ENCODE assay signal across 8 mouse cellular contexts in the genomic region with DNA sequence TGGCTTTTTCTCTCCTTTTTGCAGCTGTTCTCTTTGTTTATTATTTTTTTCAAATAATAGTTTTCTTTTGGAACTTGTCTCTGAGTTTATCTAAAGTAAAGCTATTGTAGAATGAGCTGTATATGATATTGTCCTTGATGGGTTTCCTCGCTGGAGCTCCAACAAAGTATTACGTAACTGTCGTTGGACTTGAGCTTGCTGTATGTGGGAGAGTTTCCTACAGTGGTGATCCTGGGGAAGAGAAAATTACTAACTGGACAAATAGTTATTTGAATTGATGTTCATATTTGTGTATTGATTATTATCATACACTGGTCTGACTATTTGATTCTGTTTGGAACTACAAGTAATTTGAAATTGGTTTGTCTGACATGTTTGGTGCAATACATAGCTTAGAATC. TPM values are rescaled to one million over a fixed set of nuclear protein-coding genes. Genes with fewer than 3 reads are reported as not detected.
A peak's percentile ranks its signal among the peaks of the same experiment; 100 is the strongest.
DNase-seq lines count a peak whose midpoint lies in the region; ATAC-seq and TF ChIP-seq lines count a peak whose summit lies in the region.
"Had no signal": no experiment of that assay in that cellular context is flagged by ENCODE, and none has a peak within 500 bp of the region (broad histone marks: within the 10 kb centered on the region; RNA-seq: fewer than 3 reads in every experiment).

No protein-coding gene starts in this region.

- H3K4me1 ChIP-seq in neural tube, embryonic 11.5 days (ENCODE audit: control insufficient read depth, insufficient read depth, low read length), result peaks cover 8% of the 10 kb centered on the region
- peaks cover 44% of the 10 kb centered on the region for H3K4me1 ChIP-seq in forebrain, embryonic 13.5 days
- peaks cover 39% of the 10 kb centered on the region for H3K4me1 ChIP-seq in limb, embryonic 15.5 days
- peaks cover 3% of the 10 kb centered on the region for H3K4me1 ChIP-seq in stomach, postnatal 0 days (replicated peaks; ENCODE audit: control insufficient read depth, insufficient read depth)

- no peak for DNase-seq in neural tube, embryonic 11.5 days (ENCODE audit: low spot score)
- DNase-seq in neural tube, embryonic 10.5 days (ENCODE audit: extremely low spot score, low spot score), result no peak
- DNase-seq in stomach, postnatal 0 days (ENCODE audit: low spot score), result no peak
- no peak for DNase-seq in left cerebral cortex, postnatal 4 days
- DNase-seq: cerebellum, adult 11 months had no signal

- H3K4me2 ChIP-seq in neural tube, embryonic 11.5 days (ENCODE audit: low read depth), result peak overlapping the region; percentile 78
- peak overlapping the region; percentile 83 for H3K4me2 ChIP-seq in forebrain, embryonic 13.5 days
- H3K4me2 ChIP-seq in limb, embryonic 15.5 days, result peak overlapping the region; percentile 59
- peak overlapping the region; percentile 84 for H3K4me2 ChIP-seq in stomach, postnatal 0 days (replicated peaks; ENCODE audit: low read depth)

- no peak for TF ChIP-seq EP300 in stomach, postnatal 0 days (optimal IDR thresholded peaks at IDR 0.05)

- H3K9me3 ChIP-seq in neural tube, embryonic 11.5 days (ENCODE audit: control insufficient read depth, low read length), result no peaks in the 10 kb centered on the region
- no peaks in the 10 kb centered on the region for H3K9me3 ChIP-seq in forebrain, embryonic 13.5 days (replicated peaks)
- no peaks in the 10 kb centered on the region for H3K9me3 ChIP-seq in limb, embryonic 15.5 days
- H3K9me3 ChIP-seq in stomach, postnatal 0 days (ENCODE audit: control insufficient read depth, low read length), result no peaks in the 10 kb centered on the region

- WGBS in neural tube, embryonic 11.5 days, result 59% methylated on average over 3 of the region's 3 CpGs
- WGBS in forebrain, embryonic 13.5 days, result 24% methylated on average over 3 of the region's 3 CpGs
- WGBS in limb, embryonic 15.5 days, result 10% methylated on average over 3 of the region's 3 CpGs
- WGBS in stomach, postnatal 0 days, result 3% methylated on average over 3 of the region's 3 CpGs

- no peak for ATAC-seq in neural tube, embryonic 11.5 days (ENCODE audit: insufficient read depth, low FRiP score, low TSS enrichment)
- ATAC-seq in forebrain, embryonic 13.5 days, result no peak
- ATAC-seq in limb, embryonic 15.5 days (ENCODE audit: insufficient number of reproducible peaks, low FRiP score, low TSS enrichment, low read depth), result no peak
- ATAC-seq in stomach, postnatal 0 days (ENCODE audit: low FRiP score, low TSS enrichment), result no peak
- ATAC-seq in megakaryocyte progenitor cell, adult 5-6 weeks (replicated peaks; ENCODE audit: poor library complexity), result no peak

- intact Hi-C loops in left cerebral cortex, postnatal 4 days (cut with DNase I), result no loop called here

- H3K36me3 ChIP-seq in neural tube, embryonic 11.5 days (ENCODE audit: control insufficient read depth, insufficient read depth, low read length), result 0 out of 2 replicates have a peak, but pooled peaks cover 3% of the 10 kb centered on the region
- H3K36me3 ChIP-seq in forebrain, embryonic 13.5 days (ENCODE audit: poor library complexity, severe bottlenecking), result peaks cover 17% of the 10 kb centered on the region
- H3K36me3 ChIP-seq in limb, embryonic 15.5 days, result peaks cover 11% of the 10 kb centered on the region
- 0 out of 2 replicates have a peak, but pooled peaks cover under 1% of the 10 kb centered on the region for H3K36me3 ChIP-seq in stomach, postnatal 0 days (ENCODE audit: control insufficient read depth, insufficient read depth, low read length)

- no peak overlapping the region for H3K27ac ChIP-seq in neural tube, embryonic 11.5 days (ENCODE audit: low read depth, low read length)
- H3K27ac ChIP-seq in forebrain, embryonic 13.5 days, result no peak overlapping the region
- H3K27ac ChIP-seq in limb, embryonic 15.5 days, result no peak overlapping the region
- H3K27ac ChIP-seq in stomach, postnatal 0 days (replicated peaks), result no peak overlapping the region

- no peak for TF ChIP-seq CTCF in stomach, postnatal 0 days (IDR thresholded peaks at IDR 0.05; ENCODE audit: low read depth)

- H3K27me3 ChIP-seq in neural tube, embryonic 11.5 days (ENCODE audit: control insufficient read depth, insufficient read depth, low read length), result no peaks in the 10 kb centered on the region
- no peaks in the 10 kb centered on the region for H3K27me3 ChIP-seq in forebrain, embryonic 13.5 days
- no peaks in the 10 kb centered on the region for H3K27me3 ChIP-seq in limb, embryonic 15.5 days
- no peaks in the 10 kb centered on the region for H3K27me3 ChIP-seq in stomach, postnatal 0 days (ENCODE audit: control insufficient read depth, insufficient read depth, low read length)

- H3K9ac ChIP-seq in neural tube, embryonic 11.5 days (ENCODE audit: low read length), result no peak overlapping the region
- H3K9ac ChIP-seq in forebrain, embryonic 13.5 days, result peak overlapping the region; percentile 91
- peak overlapping the region; percentile 82; the same call in 1 of the 2 replicates for H3K9ac ChIP-seq in limb, embryonic 15.5 days
- peak overlapping the region; percentile 85; the same call in 1 of the 2 replicates for H3K9ac ChIP-seq in stomach, postnatal 0 days (ENCODE audit: low read length)

- peak overlapping the region; percentile 97 for H3K4me3 ChIP-seq in neural tube, embryonic 11.5 days (ENCODE audit: low read depth, low read length)
- peak overlapping the region; percentile 80 for H3K4me3 ChIP-seq in forebrain, embryonic 13.5 days
- peak overlapping the region; percentile 92 for H3K4me3 ChIP-seq in limb, embryonic 15.5 days
- peak overlapping the region; percentile 94 for H3K4me3 ChIP-seq in stomach, postnatal 0 days (ENCODE audit: low read depth, low read length)

RNA-seq across cellular contexts. Expression of gene Wdr82, which starts 1.8 kb away (rescaled TPM):
- 25.2 and 26.2 TPM in 2 replicates for polyA plus RNA-seq in neural tube, embryonic 11.5 days (2014; fragmentation: Nextera tagmentation; extraction: Ambion mirVana)
- 33.8 and 40.1 TPM in 2 replicates for polyA plus RNA-seq in forebrain, embryonic 13.5 days (2015; fragmentation: Nextera tagmentation; extraction: Ambion mirVana)
- 23.5 and 29.2 TPM in 2 replicates for polyA plus RNA-seq in limb, embryonic 15.5 days (2015; fragmentation: Nextera tagmentation; extraction: Ambion mirVana)
- polyA plus RNA-seq in stomach, postnatal 0 days (2015; fragmentation: Nextera tagmentation; extraction: Ambion mirVana), result 9.1 and 10.3 TPM in 2 replicates
- 100 to 1,000 TPM; 168 to 170 TPM for total RNA-seq in left cerebral cortex, postnatal 4 days (2021)
- total RNA-seq in megakaryocyte progenitor cell, adult 5-6 weeks (2015), result 58.1 and 58.5 TPM in 2 replicates
- total RNA-seq in megakaryocyte progenitor cell, adult 5-6 weeks (2017), result 63.6 and 72.5 TPM in 2 replicates

RNA-seq across cellular contexts. Expression of gene Glyctk, which starts 14.6 kb away (rescaled TPM):
- polyA plus RNA-seq in neural tube, embryonic 11.5 days (2014; fragmentation: Nextera tagmentation; extraction: Ambion mirVana), result 3.1 and 3.4 TPM in 2 replicates
- polyA plus RNA-seq in forebrain, embryonic 13.5 days (2015; fragmentation: Nextera tagmentation; extraction: Ambion mirVana), result 6.4 and 7.9 TPM in 2 replicates
- polyA plus RNA-seq in limb, embryonic 15.5 days (2015; fragmentation: Nextera tagmentation; extraction: Ambion mirVana), result 2.5 TPM in 2 replicates
- polyA plus RNA-seq in stomach, postnatal 0 days (2015; fragmentation: Nextera tagmentation; extraction: Ambion mirVana), result 0.70 and 0.75 TPM in 2 replicates
- 1 to 10 TPM; 2.7 to 3.5 TPM for total RNA-seq in left cerebral cortex, postnatal 4 days (2021)
- 0.37 and 0.39 TPM in 2 replicates for total RNA-seq in megakaryocyte progenitor cell, adult 5-6 weeks (2015)
- 0.98 and 1.2 TPM in 2 replicates for total RNA-seq in megakaryocyte progenitor cell, adult 5-6 weeks (2017)

RNA-seq across cellular contexts. Expression of gene Ppm1m, which starts 27.0 kb away (rescaled TPM):
- polyA plus RNA-seq in neural tube, embryonic 11.5 days (2014; fragmentation: Nextera tagmentation; extraction: Ambion mirVana), result 30.3 and 33.4 TPM in 2 replicates
- 19.5 and 20.1 TPM in 2 replicates for polyA plus RNA-seq in forebrain, embryonic 13.5 days (2015; fragmentation: Nextera tagmentation; extraction: Ambion mirVana)
- 48.6 and 52.2 TPM in 2 replicates for polyA plus RNA-seq in limb, embryonic 15.5 days (2015; fragmentation: Nextera tagmentation; extraction: Ambion mirVana)
- 15.2 and 16.5 TPM in 2 replicates for polyA plus RNA-seq in stomach, postnatal 0 days (2015; fragmentation: Nextera tagmentation; extraction: Ambion mirVana)
- 10 to 100 TPM; 16.1 to 18.7 TPM for total RNA-seq in left cerebral cortex, postnatal 4 days (2021)
- total RNA-seq in megakaryocyte progenitor cell, adult 5-6 weeks (2015), result 14.3 and 16.9 TPM in 2 replicates
- 15.5 and 23.7 TPM in 2 replicates for total RNA-seq in megakaryocyte progenitor cell, adult 5-6 weeks (2017)

RNA-seq across cellular contexts. Expression of gene Twf2, which starts 30.4 kb away (rescaled TPM):
- 62.1 and 63.9 TPM in 2 replicates for polyA plus RNA-seq in neural tube, embryonic 11.5 days (2014; fragmentation: Nextera tagmentation; extraction: Ambion mirVana)
- polyA plus RNA-seq in forebrain, embryonic 13.5 days (2015; fragmentation: Nextera tagmentation; extraction: Ambion mirVana), result 48.0 and 51.7 TPM in 2 replicates
- polyA plus RNA-seq in limb, embryonic 15.5 days (2015; fragmentation: Nextera tagmentation; extraction: Ambion mirVana), result 60.0 and 68.5 TPM in 2 replicates
- polyA plus RNA-seq in stomach, postnatal 0 days (2015; fragmentation: Nextera tagmentation; extraction: Ambion mirVana), result 27.1 and 27.7 TPM in 2 replicates
- total RNA-seq in left cerebral cortex, postnatal 4 days (2021), result 10 to 100 TPM; 34.4 to 38.2 TPM
- total RNA-seq in megakaryocyte progenitor cell, adult 5-6 weeks (2015), result 45.1 and 46.4 TPM in 2 replicates
- 67.5 and 80.6 TPM in 2 replicates for total RNA-seq in megakaryocyte progenitor cell, adult 5-6 weeks (2017)

RNA-seq across cellular contexts. Expression of gene Tlr9, which starts 49.9 kb away (rescaled TPM):
- polyA plus RNA-seq in neural tube, embryonic 11.5 days (2014; fragmentation: Nextera tagmentation; extraction: Ambion mirVana), result 0.07 TPM in 1 of 2 replicates, not detected in the other
- not detected in 2 replicates for polyA plus RNA-seq in forebrain, embryonic 13.5 days (2015; fragmentation: Nextera tagmentation; extraction: Ambion mirVana)
- 0.07 and 0.12 TPM in 2 replicates for polyA plus RNA-seq in limb, embryonic 15.5 days (2015; fragmentation: Nextera tagmentation; extraction: Ambion mirVana)
- polyA plus RNA-seq in stomach, postnatal 0 days (2015; fragmentation: Nextera tagmentation; extraction: Ambion mirVana), result 0.05 and 0.07 TPM in 2 replicates
- under 1 TPM; 0.46 to 0.48 TPM for total RNA-seq in left cerebral cortex, postnatal 4 days (2021)
- 2.2 and 4.5 TPM in 2 replicates for total RNA-seq in megakaryocyte progenitor cell, adult 5-6 weeks (2015)
- 0.37 and 0.46 TPM in 2 replicates for total RNA-seq in megakaryocyte progenitor cell, adult 5-6 weeks (2017)
